Mouse (Mus musculus) embryonic facial prominence, embryonic 13.5 days (tissue): ENCODE results near the gene Pyroxd2. TPM values are rescaled to one million over a fixed set of nuclear protein-coding genes. Genes with fewer than 3 reads are reported as not detected.

ENCODE experiments used
- ATAC-seq: fragments of 200-750 bp; cut with Nextera tagmentation; 2 replicates; pipeline ENCODE4 v1.8.0; 2017; ENCODE audit warnings: low read depth; ENCODE audit not compliant: insufficient number of reproducible peaks, insufficient read depth, low FRiP score, low TSS enrichment
- H3K27ac ChIP-seq: fragments of 300-500 bp; sonication (generic); 2 replicates; pipeline ENCODE4 v1.5.1; 2015; ENCODE audit warnings: moderate library complexity, mild to moderate bottlenecking, inconsistent platforms
- H3K27me3 ChIP-seq: fragments of 300-500 bp; sonication (generic); 2 replicates; pipeline ENCODE4 v1.6.1; 2015; ENCODE audit warnings: mild to moderate bottlenecking, inconsistent platforms
- H3K36me3 ChIP-seq: fragments of 300-500 bp; sonication (generic); 2 replicates; pipeline ENCODE4 v1.6.1; 2015; ENCODE audit warnings: mild to moderate bottlenecking, inconsistent platforms
- H3K4me1 ChIP-seq: fragments of 300-500 bp; sonication (generic); 2 replicates; pipeline ENCODE4 v1.6.1; 2015; ENCODE audit warnings: inconsistent platforms
- H3K4me2 ChIP-seq: fragments of 300-500 bp; sonication (generic); 2 replicates; pipeline ENCODE4 v1.6.1; 2015; ENCODE audit warnings: moderate library complexity, mild to moderate bottlenecking, inconsistent platforms
- H3K4me3 ChIP-seq: fragments of 300-500 bp; sonication (generic); 2 replicates; pipeline ENCODE4 v1.5.1; 2015; ENCODE audit warnings: mild to moderate bottlenecking, inconsistent platforms
- H3K9ac ChIP-seq: fragments of 300-500 bp; sonication (generic); 2 replicates; pipeline ENCODE4 v1.6.1; 2015; ENCODE audit warnings: mild to moderate bottlenecking, inconsistent platforms
- H3K9me3 ChIP-seq: fragments of 300-500 bp; sonication (generic); 2 replicates; pipeline ENCODE4 v1.6.1; 2016; ENCODE audit warnings: inconsistent platforms
- WGBS: fragments of 180-500 bp; shearing (Covaris S2); methylation state at CpG from one replicate; pipeline ENCODE4 v1.1.7; 2015; ENCODE audit warnings: mixed read lengths; 5-methylcytosine and 5-hydroxymethylcytosine counted together
- polyA plus RNA-seq: library from polyadenylated mRNA; unstranded; fragments of >200 nt; fragmentation: Nextera tagmentation; extraction: Ambion mirVana; gene quantifications from 2 replicates; pipeline ENCODE4 v1.2.1, GENCODE M21; 2015

The Pyroxd2 gene
- polyA plus RNA-seq, 1 experiment from 2014 or later = 2.0 TPM

DNA sequence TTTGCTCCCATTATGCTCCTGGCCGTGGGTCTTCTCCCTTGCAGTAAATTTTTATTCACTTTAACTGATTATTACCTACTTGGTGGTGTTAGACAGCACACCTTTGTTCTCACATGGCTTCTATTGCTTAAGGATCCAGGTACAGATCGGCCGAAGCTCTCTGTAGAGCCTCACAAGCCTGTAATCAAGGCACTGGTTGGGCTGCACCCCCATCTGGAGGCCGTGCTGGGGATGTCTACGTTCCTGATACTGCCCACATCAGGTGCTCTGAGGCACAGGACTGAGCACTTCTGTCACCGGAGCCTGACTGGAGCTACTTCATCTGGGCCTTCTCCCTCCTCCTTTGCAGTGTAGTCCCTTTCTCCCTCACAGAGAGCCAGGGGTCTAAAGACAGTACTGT lies 29.3 kb downstream of the Pyroxd2 start:
- Histone ChIP-seq H3K4me2 (no peak overlapping the region), H3K4me3 (no peak overlapping the region), H3K4me1 (peaks cover 3% of the 10 kb centered on the region; the same call in 1 of the 2 replicates), H3K27me3 (no peaks in the 10 kb centered on the region), H3K27ac (no peak overlapping the region), H3K36me3 (no peaks in the 10 kb centered on the region), H3K9me3 (no peaks in the 10 kb centered on the region), H3K9ac (no peak overlapping the region)
- ATAC-seq = no peak
- WGBS = 70% methylated on average over 6 of the region's 6 CpGs

DNA sequence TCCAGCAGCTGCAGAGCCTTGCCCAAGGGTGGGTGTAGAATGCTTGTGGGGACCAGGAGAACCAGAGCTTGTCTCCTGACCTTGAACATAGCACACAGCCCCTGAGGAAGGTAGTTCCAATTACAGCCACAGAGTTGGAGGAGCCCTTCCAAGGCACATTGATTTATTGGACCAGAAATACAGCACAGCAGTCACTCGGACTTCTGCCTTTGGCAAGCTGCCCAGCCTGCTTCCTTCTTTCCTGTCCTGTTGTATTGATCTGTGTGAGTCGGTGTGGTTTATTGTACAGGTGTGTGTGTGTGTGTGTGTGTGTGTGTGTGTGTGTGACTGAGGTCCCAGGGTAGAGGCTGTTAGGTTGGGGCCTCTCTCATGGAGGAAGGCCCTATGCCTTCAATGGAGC lies 30.1 kb downstream of the Pyroxd2 start:
- Histone ChIP-seq H3K27ac (no peak overlapping the region), H3K36me3 (no peaks in the 10 kb centered on the region), H3K4me2 (no peak overlapping the region), H3K9ac (no peak overlapping the region), H3K27me3 (no peaks in the 10 kb centered on the region), H3K4me3 (no peak overlapping the region), H3K9me3 (no peaks in the 10 kb centered on the region), H3K4me1 (peaks cover 10% of the 10 kb centered on the region)
- ATAC-seq = no peak
- WGBS = 39% methylated on average over 2 of the region's 2 CpGs

DNA sequence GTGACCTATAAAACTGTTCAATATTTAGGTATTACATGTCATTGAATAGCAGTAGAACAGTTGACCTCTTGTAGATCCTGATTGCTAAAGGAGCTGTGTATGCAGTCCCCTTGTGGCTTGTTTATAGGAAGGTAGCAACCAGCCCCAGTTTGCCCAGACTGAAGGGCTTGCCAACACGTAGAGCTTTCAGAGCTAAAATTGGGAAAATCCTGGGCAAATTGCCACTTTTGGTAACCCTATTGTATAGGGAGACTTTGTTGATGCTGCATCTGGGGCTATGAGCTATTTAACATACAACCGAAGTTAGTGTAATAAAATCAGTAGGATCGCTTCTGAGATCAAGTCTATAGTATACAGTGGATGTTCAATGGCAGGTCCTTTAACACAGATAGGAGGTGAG lies 34.5 kb downstream of the Pyroxd2 start:
- H3K4me1 ChIP-seq = peaks cover 20% of the 10 kb centered on the region
- H3K27ac ChIP-seq = 0 out of 2 replicates have a peak overlapping the region, but pooled peaks have one; percentile 48
- H3K36me3 ChIP-seq = no peaks in the 10 kb centered on the region
- ATAC-seq = no peak
- H3K9ac ChIP-seq = no peak overlapping the region
- H3K4me3 ChIP-seq = no peak overlapping the region
- no peaks in the 10 kb centered on the region for H3K27me3 ChIP-seq
- 64% methylated on average over 3 of the region's 3 CpGs for WGBS
- H3K9me3 ChIP-seq = no peaks in the 10 kb centered on the region
- no peak overlapping the region for H3K4me2 ChIP-seq

DNA sequence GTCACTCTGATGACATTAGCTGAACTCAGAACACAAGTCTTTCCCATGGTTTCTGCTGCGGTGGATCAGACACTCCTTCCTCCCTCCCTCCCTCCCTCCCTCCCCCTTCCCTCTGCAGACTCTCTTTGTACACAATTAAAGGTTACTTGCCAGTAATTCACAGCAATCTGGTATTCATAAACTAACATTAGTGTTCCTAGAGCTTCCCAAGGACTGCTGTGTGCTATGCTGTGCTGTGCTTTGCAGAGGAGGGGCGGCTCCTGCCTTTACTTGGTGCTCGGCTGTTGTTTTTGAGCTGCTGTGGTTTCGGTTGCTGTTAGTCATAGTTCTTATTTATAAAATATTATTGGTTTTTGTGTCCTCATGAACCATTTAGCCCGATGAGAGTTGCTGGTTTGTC lies 34.9 kb downstream of the Pyroxd2 start:
- WGBS = 35% methylated on average over 5 of the region's 5 CpGs
- no peak overlapping the region for H3K4me3 ChIP-seq
- no peak overlapping the region for H3K9ac ChIP-seq
- H3K27me3 ChIP-seq = no peaks in the 10 kb centered on the region
- ATAC-seq = no peak
- no peaks in the 10 kb centered on the region for H3K9me3 ChIP-seq
- no peaks in the 10 kb centered on the region for H3K36me3 ChIP-seq
- no peak overlapping the region for H3K4me2 ChIP-seq
- 0 out of 2 replicates have a peak overlapping the region, but pooled peaks have one; percentile 48 for H3K27ac ChIP-seq
- peaks cover 20% of the 10 kb centered on the region for H3K4me1 ChIP-seq

DNA sequence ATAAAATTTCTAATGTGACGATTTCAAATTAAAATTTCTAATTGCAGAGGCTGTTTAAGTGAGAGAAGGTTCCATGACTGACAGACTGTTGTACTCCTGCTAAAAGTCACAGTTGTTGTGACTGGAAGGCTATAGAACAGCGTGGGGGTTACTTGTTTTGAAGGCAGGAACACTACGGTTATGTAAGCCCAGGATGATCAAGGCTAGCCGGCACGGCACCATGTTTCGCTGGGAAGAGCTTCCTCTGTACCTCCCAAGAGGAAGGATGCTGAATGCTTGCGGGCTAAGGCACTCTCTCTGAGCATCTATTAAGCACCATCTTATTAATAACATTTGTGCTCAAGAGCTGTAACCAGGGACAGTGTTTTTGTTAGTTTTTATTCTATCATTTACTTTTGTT lies 36.1 kb downstream of the Pyroxd2 start:
- 46% methylated on average over 7 of the region's 7 CpGs for WGBS
- H3K4me2 ChIP-seq = no peak overlapping the region
- H3K27ac ChIP-seq = no peak overlapping the region
- no peak overlapping the region for H3K9ac ChIP-seq
- no peak for ATAC-seq
- H3K4me3 ChIP-seq = no peak overlapping the region
- H3K9me3 ChIP-seq = no peaks in the 10 kb centered on the region
- no peaks in the 10 kb centered on the region for H3K27me3 ChIP-seq
- peaks cover 20% of the 10 kb centered on the region for H3K4me1 ChIP-seq
- no peaks in the 10 kb centered on the region for H3K36me3 ChIP-seq

DNA sequence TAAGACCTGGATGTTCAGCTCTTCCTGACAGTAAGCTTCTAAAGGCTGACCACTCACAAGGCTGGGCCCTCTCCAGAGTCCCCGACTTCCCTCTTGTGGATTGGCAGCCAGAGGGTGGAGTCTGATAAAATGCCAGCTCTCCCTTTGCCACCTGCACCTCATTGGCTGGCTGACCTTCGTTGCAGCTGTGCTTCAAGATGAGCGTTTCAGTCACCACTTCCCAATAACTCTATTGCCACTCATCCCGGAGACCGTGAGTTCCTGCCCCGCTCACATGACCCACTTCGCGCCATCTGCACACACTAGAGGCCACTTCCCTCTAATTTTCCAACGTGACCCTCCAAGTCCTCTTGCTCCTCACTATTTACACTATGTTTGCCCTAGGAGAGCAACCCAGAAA lies 38.8 kb downstream of the Pyroxd2 start:
- WGBS = 86% methylated on average over 9 of the region's 9 CpGs
- Histone ChIP-seq H3K4me2 (no peak overlapping the region), H3K27me3 (no peaks in the 10 kb centered on the region), H3K27ac (no peak overlapping the region), H3K9me3 (no peaks in the 10 kb centered on the region), H3K9ac (no peak overlapping the region), H3K4me3 (no peak overlapping the region), H3K36me3 (no peaks in the 10 kb centered on the region), H3K4me1 (peaks cover 16% of the 10 kb centered on the region)
- no peak for ATAC-seq

DNA sequence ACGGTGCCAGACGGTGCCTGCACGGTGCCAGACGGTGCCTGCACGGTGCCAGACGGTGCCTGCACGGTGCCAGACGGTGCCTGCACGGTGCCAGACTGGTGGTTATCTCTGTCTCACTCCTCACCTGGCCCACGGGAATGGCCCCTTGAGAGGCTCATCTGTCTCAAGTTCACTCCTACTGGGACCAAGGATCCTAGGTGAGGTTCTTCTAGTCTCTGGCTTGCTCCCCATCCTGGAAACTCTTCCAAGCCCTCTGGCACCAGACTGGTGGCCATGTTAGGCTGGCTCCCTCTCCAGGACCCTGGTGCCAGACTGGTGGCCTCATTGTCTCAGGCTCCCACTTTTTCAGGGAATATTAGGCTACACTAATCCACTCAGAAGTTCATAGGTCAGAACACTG lies 53.1 kb downstream of the Pyroxd2 start:
- H3K9ac ChIP-seq = no peak overlapping the region
- H3K4me3 ChIP-seq = no peak overlapping the region
- H3K27ac ChIP-seq = no peak overlapping the region
- 90% methylated on average over 8 of the region's 10 CpGs for WGBS
- H3K9me3 ChIP-seq = no peaks in the 10 kb centered on the region
- H3K4me1 ChIP-seq = 0 out of 2 replicates have a peak, but pooled peaks cover 2% of the 10 kb centered on the region
- H3K36me3 ChIP-seq = no peaks in the 10 kb centered on the region
- H3K4me2 ChIP-seq = no peak overlapping the region
- no peaks in the 10 kb centered on the region for H3K27me3 ChIP-seq
- ATAC-seq = no peak

DNA sequence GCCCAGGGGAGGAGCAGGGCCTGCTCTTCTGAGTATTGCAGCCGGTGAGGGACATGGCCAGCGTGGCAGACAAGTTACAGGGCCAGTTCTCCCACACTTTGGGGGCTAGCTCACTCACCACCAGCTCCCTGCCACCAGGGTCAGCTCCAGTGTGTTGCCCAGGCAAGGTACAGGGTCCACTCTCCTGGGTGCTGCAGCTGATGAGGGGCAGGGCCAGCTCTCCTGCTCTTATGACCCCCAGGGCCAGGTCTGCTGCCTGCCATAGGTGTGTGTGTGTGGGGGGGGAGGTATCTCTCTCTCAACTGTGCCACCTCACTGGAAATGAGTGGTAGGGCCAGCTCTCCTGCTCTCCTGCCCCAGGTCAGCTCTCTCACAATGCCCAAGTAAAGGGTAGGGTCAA lies 54.0 kb downstream of the Pyroxd2 start:
- no peak for ATAC-seq
- Histone ChIP-seq H3K27ac (no peak overlapping the region), H3K9me3 (no peaks in the 10 kb centered on the region), H3K4me3 (no peak overlapping the region), H3K27me3 (no peaks in the 10 kb centered on the region), H3K4me1 (0 out of 2 replicates have a peak, but pooled peaks cover 2% of the 10 kb centered on the region), H3K9ac (no peak overlapping the region), H3K4me2 (no peak overlapping the region), H3K36me3 (no peaks in the 10 kb centered on the region)
- WGBS = 68% methylated on average over 2 of the region's 2 CpGs

DNA sequence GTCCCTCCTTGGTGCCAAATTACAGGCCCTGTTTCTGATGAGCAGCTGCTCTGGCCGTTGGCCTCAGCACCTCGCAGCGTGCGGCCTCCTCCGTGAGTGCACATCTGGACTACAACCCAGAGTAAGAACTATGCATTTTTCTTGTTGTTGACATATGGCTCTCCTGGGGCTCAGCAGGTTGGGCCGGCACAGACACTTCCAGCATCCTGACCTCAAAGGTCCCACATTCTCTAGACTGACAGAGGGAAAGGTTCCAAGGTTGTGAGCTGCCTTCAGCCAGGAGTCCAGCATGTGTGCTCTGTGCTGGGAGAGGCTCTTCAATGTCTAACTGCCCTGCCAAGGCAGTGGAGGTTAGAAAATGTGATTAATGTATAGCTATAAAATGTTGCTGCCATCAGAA lies 55.2 kb downstream of the Pyroxd2 start:
- H3K9ac ChIP-seq = 0 out of 2 replicates have a peak overlapping the region, but pooled peaks have one; percentile 6
- no peaks in the 10 kb centered on the region for H3K36me3 ChIP-seq
- no peaks in the 10 kb centered on the region for H3K27me3 ChIP-seq
- H3K4me1 ChIP-seq = 0 out of 2 replicates have a peak, but pooled peaks cover 2% of the 10 kb centered on the region
- WGBS = 58% methylated on average over 6 of the region's 6 CpGs
- no peak overlapping the region for H3K4me2 ChIP-seq
- no peak overlapping the region for H3K27ac ChIP-seq
- H3K4me3 ChIP-seq = no peak overlapping the region
- ATAC-seq = no peak
- no peaks in the 10 kb centered on the region for H3K9me3 ChIP-seq

DNA sequence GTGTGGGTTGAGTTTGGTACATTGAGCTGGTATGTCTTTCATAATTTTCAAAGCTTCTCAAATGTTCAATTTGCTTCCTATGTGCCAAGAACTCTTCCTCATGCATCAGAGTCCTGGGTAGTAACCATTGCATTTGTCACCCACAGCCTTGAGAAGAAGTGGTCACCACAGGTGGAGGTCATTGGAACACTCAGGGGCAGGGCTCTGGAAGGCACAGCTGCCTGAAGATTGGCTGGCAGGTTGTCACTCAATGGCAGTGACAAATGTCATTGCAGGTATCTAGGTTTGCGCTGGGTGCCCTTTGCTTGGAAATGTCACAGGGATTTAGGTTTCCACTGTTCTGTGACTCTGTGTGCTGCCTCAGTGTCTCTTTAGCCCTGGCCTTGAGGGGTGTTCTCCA lies 62.3 kb downstream of the Pyroxd2 start:
- ATAC-seq = no peak
- Histone ChIP-seq H3K4me2 (no peak overlapping the region), H3K27ac (no peak overlapping the region), H3K4me3 (no peak overlapping the region), H3K4me1 (peaks cover 6% of the 10 kb centered on the region; the same call in 1 of the 2 replicates), H3K36me3 (no peaks in the 10 kb centered on the region), H3K9ac (no peak overlapping the region), H3K9me3 (no peaks in the 10 kb centered on the region), H3K27me3 (0 out of 2 replicates have a peak, but pooled peaks cover 3% of the 10 kb centered on the region)
- WGBS = 85% methylated on average over 1 of the region's 1 CpGs

DNA sequence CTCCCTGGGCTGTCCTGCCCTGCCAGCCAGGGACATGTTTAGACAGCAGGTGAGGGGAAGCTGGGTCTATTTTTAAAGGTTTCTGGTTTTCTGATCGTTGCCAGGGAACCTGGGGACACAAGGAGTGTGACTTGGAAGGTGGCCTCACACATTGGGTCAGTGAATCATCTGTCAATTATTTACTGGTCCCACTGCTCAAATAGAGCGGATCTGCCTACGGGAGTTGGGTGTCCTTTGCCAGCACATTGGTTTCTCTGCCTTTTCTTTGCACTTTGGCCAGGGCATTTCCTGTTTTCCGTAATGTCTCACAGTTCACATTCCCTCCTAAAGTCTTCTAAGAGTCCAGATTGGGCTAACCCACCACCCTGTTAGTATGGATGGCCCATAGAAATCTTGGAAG lies 62.8 kb downstream of the Pyroxd2 start:
- no peak overlapping the region for H3K4me3 ChIP-seq
- peaks cover 6% of the 10 kb centered on the region; the same call in 1 of the 2 replicates for H3K4me1 ChIP-seq
- 0 out of 2 replicates have a peak, but pooled peaks cover 3% of the 10 kb centered on the region for H3K27me3 ChIP-seq
- 77% methylated on average over 4 of the region's 4 CpGs for WGBS
- H3K9me3 ChIP-seq = no peaks in the 10 kb centered on the region
- no peaks in the 10 kb centered on the region for H3K36me3 ChIP-seq
- no peak for ATAC-seq
- H3K4me2 ChIP-seq = no peak overlapping the region
- H3K9ac ChIP-seq = no peak overlapping the region
- H3K27ac ChIP-seq = no peak overlapping the region

DNA sequence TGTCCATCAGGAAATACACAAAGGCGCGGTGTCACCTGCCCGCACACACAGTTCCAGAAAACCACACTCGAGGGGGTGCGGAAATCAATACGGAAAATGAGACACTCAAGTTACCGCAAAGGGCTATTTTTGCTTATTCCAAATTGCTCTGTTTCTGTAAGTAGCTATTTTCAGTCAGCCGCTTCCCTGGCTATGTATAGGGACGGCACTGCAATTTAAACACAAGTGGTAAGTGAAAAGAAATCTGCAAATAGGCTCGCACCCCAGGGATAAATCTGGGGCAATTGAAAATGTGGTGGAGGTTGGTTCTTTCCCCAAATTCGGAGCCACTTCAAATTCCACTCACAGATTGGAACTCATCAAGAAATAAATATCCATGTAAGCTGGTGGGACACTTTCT lies 63.3 kb downstream of the Pyroxd2 start:
- peaks cover 6% of the 10 kb centered on the region; the same call in 1 of the 2 replicates for H3K4me1 ChIP-seq
- WGBS = 74% methylated on average over 11 of the region's 11 CpGs
- no peak overlapping the region for H3K27ac ChIP-seq
- H3K4me2 ChIP-seq = no peak overlapping the region
- H3K27me3 ChIP-seq = 0 out of 2 replicates have a peak, but pooled peaks cover 3% of the 10 kb centered on the region
- no peak overlapping the region for H3K4me3 ChIP-seq
- no peak overlapping the region for H3K9ac ChIP-seq
- ATAC-seq = no peak
- no peaks in the 10 kb centered on the region for H3K36me3 ChIP-seq
- no peaks in the 10 kb centered on the region for H3K9me3 ChIP-seq
